Mouse (Mus musculus) adrenal gland, postnatal 25 days (tissue): ENCODE data around the gene Kif28. TPM values are rescaled to one million over a fixed set of nuclear protein-coding genes. Genes with fewer than 3 reads are reported as not detected.
A peak's percentile ranks its signal among the peaks of the same experiment; 100 is the strongest.
"Not testable (repeated sequence)": the region's sequence is repeated elsewhere in the genome, so short reads cannot be mapped to it uniquely, and the experiment has no call there.

ENCODE experiments used
- DNase-seq: peaks from one replicate; pipeline ENCODE4 v3.0.0; 2021; ENCODE audit warnings: mixed read lengths
- long read RNA-seq: library from polyadenylated mRNA; stranded (forward); transcript quantifications from one replicate; pipeline ENCODE4 v2.0.0, GENCODE M21; 2021
- total RNA-seq: library from RNA; stranded (reverse); gene quantifications from 2 replicates; pipeline ENCODE4 v1.2.3, GENCODE M21; 2021

Kif28 gene
- not detected in 2 replicates for total RNA-seq
- long read RNA-seq, result 0 reads

DNA sequence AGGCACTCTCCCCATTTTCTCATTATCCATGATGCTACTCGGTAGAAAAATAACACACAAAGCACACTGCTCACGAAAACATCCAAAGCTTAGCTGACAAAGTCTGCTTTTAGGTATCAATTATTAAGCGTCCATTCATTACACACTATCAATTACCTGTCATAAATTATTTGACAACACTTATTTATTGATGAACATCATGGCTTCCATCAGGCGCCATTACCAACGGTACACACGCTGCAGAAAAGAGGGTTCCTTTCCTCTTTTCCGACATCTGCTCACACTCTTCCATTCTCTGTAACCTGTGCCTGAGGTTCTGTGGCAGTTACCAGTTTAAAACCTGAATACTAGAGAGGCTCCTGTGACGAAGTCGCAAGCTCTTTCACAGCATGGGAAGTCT lies at the start of gene Kif28:
Gene Kif28, minus strand, starts transcription at position 101 of the 400 bp plus-strand sequence.
- DNase-seq, result no peak

DNA sequence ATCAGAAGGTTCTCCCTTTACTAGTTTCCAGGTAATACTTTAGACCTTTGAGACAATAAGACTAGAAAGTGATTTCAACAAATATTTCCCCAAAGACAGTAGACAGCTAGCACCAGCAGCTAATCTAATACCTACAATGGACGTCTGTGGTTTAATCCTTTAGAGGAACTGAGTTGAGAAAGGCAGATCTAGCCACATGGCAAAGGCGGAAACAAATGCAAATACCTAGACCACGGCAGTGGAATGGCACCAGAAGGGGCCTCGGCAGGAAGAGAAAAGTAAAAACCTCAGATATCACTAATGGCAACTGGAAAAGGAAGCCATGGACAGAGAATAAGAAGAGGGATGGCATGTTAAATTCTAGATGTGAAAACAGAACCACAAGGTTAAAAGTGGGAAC lies 42.2 kb upstream of the Kif28 start:
- DNase-seq, result no peak

DNA sequence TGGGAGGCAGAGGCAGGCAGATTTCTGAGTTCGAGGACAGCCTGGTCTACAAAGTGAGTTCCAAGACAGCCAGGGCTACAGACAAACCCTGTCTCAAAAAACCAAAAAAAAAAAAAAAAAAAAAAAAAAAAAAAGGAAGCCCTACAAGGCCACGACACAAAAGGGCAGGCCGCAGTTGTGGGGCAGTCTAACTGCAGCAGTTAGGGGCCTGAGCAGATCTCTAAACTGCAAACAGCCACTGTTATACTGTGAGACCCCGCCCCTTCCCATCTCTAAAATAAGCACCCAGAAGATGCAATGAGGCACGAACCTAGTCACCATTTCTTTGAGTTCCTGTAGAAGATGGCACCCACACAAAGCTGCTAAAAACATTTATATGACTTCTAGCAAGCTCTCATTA lies 40.4 kb upstream of the Kif28 start:
- DNase-seq, result no peak

DNA sequence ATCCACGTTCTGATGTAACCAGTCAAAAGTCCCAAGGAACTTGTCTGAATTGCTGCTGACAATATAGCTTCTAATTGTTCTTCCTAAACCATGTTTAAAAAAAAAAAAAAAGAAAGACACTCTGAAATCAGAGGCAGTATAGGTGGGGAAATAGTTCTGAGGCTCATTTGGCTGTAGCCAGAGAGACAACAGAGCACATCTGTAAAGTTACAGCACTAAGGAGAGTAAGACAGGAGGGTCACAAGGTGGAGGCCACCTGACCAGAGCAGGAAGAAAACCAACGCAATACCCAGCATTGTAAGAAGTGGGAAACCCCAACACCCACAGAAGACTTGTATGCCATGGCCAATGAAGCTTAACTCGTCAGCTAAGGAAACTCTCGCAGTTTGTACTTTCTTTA lies 39.0 kb upstream of the Kif28 start:
- DNase-seq, result no peak

DNA sequence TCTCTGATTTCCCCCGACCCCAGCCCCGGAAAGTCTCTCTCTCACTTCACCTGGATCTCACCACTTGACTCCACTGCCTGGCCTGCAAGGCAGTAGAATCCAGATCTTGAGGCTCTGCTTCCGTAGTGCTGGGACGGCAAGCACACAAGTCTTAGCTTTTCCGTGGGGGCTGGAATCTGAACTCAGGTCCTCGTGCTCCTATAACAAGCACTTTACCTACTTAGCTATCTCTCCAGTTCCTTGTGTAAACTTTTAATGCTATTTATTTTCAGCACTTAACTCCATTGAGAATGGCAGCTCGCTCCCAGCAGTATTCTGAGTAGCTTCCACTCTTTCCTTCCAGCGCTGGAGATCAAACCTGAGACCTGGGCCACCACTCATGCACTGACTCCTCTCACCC lies 31.8 kb upstream of the Kif28 start:
- DNase-seq, result no peak

DNA sequence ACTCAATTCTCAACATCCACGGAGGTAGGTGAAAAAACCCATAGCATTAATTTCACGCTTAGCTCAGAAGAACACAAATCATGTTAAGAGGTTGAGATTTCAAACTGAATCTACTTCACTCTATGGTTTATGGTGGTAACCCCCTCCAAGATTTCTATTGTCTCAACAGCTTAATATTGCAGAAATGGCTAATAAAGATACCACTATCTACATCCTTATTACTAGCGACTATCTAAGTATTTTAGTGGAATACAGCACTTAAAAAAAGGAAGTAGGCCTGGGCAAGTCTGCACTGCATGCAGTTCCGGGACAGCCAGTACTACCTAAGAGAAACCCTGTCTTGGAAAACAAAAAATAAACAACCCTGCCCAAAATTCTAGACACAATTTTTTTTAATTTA lies 15.5 kb upstream of the Kif28 start:
- no peak for DNase-seq

DNA sequence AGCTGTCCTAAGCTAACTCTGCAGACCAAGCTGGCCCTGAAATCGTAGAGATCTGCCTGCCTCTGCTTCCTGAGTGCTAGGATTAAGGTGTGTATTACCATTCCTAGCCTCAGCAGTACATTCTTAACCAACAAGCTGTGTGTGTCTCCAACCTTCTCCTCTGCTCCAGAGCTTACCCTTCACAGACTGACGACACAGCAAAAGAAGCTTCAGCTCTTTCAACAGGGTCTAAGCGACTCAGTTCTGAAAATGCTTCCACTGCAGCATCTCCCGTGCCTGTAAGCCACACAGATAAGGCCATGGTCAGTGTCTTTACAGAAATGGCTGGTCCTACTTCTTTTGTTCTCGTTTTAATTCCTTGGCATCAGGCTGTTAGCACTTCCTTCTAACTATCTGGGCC lies 15.0 kb upstream of the Kif28 start:
- DNase-seq, result no peak

DNA sequence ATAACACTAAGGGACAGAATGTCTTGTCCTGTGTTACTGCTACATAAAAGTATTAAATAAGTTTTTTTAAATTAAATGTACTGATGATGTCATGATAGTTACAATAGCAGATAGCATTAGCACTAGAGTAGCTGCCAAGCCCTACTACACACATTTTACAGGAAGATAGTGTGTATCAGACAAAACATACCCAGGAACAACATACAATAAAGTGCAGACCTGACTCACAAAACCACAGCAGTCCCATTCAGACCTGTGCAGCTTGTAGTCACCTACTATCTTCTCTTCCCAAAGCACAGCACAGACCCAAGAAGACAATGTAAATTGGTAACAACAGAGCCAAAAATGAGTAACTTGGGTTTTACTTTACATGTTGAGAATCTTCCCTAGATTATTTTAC lies 11.4 kb upstream of the Kif28 start:
- DNase-seq, result no peak

DNA sequence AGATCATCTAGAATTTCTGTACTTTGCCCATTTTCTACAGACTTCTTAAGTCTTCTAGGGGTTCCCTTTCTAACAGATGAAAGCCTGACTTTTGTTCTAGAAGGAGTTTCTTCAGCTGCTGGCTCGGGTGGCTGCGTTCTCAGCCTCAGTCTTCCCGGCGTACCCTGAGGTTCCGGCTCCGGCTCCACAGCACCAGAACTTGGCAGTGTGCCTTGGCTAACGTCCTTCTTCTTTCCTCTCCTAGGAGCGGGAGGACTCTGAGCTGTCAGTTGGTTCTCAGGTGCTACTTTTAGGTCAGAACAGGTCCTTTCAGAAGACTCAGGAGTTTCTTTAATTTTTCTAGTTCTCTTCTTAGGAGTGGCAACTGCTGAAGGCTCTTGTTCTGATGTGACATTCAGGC lies 7.9 kb upstream of the Kif28 start:
- peak; percentile 12 for DNase-seq

DNA sequence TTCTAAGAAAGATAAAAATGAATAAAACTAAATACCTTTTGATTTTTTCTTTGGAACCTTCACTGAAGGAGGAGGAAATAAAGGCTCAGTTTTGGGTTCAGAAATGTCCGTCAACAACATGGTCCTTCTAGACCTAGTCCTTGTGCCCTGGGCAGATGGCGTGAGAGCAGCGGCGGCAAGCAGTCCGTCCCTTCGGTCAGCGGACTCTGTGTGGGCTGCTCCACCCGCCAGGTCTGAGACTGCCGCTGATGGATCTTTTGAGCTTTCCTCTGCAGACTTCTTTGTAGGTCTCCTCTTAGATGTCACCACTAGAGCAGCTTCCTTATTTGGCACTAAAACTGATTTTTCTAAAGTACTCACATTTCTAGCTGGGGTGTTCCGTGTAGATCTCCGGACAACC lies 7.2 kb upstream of the Kif28 start:
- no peak for DNase-seq

DNA sequence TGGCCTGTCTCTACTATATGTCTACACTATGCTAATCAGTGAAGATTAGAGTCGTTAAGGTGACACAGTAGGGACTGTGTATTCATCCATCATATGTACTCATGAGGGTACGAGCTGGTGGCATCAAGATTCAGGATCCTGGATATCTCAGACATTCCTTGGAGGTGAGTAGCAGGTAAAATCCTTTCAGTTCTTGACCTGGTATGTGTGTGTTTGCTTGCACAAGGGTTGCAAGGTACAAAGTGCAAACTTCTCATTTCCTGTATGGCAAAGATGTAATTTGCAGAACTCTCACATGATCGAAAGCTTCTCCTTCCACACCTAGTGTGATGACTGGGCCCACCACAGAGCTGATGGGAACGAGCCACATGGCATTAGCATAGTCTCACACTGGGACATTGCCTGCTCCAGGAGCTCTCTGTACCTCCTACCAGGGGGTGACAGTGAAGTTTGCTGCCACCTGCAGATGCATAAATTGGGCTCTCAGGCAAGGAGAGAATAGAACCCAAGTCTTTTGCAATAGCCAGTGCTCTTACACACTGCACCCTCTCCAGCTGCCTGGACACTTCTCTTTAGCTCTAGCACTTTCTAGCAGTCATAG lies 1.4 kb downstream of the Kif28 start:
- DNase-seq, result no peak

DNA sequence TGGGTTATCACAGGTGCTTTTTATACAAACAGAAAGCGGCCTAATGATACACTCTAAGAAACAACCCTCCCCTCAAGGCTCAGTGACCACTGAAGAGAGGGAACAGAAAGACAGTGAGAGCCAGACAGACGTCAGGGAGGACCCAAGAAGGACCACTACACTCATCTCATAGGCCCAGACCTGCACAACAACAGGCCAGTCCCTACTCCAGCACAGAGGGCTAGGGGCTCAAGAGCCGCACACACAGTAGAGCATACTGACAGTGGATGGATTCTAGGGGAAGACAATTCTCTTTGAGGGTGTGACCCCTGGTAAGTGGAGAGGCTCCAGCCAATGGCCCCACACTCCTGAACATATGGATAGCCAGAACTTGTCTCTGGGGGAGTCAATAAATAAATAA lies 8.6 kb downstream of the Kif28 start:
- no peak for DNase-seq

DNA sequence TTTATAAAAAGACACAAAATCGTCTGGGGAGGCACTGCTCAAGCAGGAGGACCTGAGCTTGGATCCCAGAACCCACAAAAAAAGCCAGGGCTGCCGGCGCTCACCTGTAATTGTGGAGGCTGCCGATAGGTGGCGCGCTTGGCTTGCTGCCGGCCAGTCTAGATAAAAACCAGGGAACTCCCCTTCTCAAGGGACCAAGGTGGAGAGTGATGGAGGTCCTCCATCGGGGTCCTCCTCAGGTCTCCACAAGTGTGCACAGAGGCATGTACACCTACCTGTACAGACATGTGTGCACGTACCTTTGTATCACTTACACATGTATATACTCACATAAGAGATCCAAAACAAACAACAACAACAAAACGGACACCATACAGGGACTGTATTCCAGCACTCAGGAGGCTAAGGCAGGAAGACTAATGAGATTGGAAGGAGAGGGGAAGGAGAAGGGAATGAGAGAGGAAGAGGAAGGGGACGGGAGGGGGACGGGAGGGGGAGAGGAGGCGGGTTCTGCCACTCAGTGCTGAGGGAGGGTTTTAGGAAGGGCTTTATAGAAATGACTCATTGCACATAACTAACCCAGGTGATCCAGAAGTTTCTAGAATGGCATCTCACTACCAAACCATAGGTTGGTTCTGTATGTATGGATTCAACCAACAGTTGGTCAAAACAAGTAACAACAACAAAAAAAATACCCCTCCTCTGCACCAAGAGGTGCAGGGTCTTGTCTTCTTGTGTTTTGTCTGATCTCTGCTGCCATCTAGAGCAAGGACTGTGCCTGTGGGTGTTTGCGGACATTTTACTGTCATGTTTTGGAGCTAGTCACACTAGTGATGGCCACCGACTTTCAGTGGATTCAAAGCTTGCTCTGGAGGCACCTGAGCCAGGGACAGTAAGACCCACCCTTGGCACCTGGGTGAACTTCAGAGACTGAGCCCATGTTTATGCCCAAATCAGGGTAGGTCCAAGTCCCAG lies 10.3 kb downstream of the Kif28 start:
- peak; percentile 70 for DNase-seq

DNA sequence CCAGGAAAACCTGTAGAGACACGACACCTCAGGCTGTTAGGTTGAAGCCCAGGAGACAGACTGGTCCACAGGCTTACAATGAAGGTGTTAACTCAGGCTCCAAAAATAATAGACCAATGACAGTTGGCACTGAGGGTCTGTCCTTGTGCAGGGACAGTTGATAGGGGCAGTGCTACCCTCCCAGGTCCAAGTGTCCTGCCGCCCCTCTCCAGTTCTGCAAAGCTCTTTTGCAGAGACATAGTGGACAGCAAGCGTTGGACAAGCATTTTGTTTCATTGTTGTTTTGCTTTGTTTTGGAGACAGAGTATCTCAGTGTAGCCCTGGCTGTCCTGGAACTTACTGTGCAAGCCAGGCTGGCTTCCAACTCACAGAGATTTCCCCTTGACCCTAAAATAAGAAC lies 13.7 kb downstream of the Kif28 start:
- no peak for DNase-seq

DNA sequence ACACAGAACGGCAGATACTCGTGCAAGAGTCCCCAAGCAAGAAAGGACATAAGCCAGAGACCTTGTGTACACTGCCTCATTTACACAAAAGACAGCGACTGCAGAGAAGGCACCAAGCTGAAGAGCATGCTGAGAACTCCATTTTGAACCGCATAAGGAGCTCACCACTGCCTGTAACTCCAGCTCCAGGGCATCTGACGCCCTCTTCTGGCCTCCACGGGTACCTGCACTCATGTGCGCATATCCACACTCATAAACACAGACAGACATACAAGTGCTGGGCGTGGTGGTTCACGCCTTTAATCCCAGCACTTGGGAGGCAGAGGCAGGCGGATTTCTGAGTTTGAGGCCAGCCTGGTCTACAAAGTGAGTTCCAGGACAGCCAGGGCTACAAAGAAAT lies 16.4 kb downstream of the Kif28 start:
- DNase-seq, result no peak

DNA sequence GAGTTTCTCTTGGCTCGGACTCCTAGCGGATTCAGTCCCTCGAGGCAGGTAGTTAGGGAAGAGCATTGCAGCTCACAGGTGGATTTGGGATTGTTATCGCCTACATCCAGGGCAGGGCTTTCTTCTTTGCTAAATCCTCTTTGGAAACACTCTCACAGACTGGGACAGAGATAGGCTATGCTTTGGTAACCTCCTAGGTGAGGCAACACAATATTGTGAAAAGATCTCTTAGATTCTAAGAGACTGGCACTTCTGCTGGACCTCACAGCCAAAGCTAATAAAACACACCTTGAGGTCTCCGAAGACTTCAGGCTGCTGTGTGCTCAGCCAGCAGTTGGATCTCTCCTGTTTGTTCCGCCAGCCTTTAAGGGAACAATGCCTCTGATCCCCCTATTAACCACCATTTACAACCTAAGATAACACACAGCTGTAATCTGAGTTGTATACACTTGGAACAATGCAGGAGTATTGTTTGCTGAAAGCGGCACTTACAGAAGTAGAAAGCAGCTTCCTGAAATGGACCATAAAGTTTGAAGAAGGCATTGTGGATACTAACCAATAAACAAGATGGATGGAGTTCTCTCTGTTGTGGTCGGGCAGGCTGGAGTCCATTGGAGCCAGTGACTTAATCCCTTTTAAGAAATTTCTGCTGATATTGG lies 22.1 kb downstream of the Kif28 start:
- no peak for DNase-seq

DNA sequence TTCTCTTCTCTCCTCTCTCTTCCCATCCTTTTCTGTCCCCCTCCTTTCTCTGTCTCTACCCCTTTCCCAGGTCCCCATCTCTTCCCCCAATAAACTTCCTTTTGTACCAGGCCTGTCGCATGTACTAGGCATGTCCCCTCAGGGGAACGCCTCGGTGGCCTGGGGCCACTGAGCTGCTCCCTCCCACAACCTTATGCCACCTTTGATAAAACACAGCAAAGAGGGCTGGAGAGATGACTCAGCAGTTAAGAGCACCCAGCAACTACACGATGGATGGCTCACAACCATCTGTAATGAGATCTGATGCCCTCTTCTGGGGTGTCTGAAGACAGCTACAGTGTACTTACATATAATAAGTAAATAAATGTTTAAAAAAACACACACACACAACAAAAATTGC lies 29.3 kb downstream of the Kif28 start:
- DNase-seq, result no peak

DNA sequence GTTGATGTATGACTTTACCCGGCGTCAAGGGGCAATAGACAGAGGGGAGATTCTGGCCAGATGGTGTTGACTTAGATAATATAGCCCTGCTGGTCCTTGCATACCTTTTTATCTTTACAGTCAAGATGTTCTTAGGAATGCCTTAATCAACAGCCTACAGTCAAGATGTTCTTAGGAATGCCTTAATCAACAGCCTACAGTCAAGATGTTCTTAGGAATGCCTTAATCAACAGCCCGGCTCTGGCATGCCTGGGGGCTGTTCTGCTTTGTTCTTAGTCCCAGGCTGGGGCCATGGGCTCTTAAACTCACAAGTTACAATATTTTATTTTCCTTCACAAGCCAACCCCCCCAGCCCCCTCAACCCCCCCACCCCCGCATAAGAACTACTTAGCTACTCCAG lies 29.8 kb downstream of the Kif28 start:
- not testable (repeated sequence) for DNase-seq

DNA sequence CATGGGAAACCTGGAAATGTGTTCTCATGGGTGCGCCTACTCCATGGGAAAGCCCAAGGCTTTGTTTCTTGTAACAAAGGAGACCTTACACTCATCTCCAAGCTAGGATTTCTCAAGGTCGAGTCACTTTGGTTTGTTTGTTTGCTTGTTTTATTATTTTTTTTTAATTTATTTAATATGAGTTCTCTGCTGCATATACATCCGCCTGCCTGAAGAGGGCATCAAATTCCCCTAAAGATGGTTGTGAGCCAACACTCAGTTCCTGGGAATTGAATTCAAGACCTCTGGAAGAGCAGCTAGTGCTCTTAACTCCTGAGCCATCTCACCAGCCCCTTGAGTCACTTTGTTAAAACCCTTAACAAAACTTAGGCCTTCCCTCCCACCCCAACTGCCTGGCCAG lies 31.7 kb downstream of the Kif28 start:
- DNase-seq, result no peak

DNA sequence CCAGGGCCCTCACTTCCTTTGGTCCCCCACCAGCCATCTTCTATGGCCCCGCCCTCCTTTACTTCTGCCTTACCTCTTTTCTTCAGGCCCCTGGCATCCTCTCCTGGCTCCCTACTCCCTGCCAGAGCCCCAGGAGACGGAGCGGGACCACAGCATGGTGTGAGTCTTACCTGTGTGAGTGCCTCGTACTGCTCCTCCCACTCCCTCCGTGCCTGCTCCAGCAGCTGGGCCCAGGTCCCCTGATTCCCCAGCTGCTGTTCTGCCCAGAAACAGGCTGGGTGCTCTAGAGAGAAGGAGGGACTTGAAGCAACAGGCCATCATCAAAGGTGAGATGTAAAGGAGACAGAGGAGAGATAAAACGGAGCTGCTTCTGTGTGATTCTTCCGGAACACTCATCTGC lies 32.4 kb downstream of the Kif28 start:
- DNase-seq, result no peak

DNA sequence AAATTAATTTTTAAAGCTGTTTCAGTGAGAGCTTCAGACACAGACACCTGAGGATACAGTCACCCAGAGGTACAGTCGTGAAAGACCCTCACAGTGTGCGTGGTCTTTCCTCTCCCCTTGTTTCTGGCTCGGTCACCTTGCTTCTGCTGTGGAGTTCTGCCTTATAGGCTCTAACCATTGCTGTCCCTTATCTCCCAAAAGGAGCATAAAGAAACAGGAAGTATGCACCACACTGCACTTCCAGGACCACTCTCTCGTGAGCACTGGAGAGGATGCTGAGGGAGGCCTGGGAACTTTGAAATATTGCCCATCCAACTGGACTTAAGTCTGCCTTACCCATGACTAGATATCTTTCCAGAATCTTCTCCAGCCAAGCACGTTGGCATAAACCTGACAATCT lies 34.3 kb downstream of the Kif28 start:
- no peak for DNase-seq

DNA sequence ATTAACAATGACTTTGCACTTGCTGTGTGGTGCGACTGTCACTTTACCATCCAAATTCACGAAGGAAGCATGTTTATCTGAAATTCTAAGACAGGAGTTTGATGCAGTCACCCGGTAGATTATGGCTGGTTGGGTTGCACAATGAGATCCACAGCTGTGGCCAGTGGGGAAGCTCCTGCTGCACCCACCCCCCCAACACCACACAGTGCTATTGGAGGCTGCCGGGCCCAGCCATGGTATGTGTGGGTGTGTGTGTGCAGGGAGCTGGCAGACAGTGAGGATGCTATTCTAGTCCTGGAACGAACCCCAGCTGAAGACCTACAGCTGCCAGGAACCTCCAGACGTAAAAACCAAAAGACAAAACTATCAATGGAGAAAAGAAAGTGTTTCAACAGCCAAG lies 35.7 kb downstream of the Kif28 start:
- DNase-seq, result no peak

DNA sequence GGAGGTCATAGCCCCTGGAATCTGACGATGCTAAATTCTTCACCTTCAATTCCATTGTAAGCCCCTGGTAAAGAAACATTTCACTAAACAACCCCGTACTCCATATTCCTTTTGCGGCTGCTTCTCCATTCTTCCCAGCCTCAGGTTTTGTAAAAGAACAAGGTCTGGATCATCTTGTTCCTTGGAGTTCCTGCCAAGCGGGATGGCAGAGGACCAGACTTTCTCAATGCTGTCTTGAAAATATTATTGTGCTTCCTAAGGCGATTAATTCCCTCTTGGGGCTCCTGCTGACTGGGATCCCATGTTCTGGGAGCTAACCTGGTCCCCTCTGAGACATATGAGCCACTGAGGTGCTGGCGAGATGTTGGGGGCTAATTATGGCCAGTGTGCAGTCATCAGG lies 39.9 kb downstream of the Kif28 start:
- DNase-seq, result peak; percentile 12
